Mouse (Mus musculus): ENCODE results near the gene P3h2.

Gene P3h2

GRCm38 (mm10) chr16:25977210-25977609 lies 128.4 kb downstream of the P3h2 start:
- DNase-seq = no peak

GRCm38 (mm10) chr16:25971285-25971684 lies 134.3 kb downstream of the P3h2 start:
- DNase-seq = no peak

- DNase-seq = no peak
Measured at GRCm38 (mm10) chr16:25970720-25971119, 134.9 kb downstream of the P3h2 start.

DNA sequence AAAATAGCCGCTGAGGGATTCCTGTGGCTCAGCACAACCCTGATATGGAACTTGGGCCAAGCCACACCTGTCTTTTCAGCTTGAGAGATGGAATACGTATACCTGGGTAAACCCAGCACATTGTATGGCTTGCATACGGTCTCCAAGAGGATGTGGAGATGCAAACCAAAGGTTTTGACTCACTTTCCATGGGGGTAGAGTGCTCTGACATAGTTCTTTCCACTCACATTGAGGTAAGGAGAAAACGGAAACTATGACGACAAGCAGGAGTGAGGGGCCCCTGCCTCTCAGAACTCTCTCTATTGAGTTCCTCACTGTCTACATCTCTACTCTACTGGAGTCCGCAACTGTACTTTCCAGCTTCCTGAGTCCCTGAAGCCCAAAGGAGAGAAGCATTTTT lies 135.4 kb downstream of the P3h2 start:
- no peak for DNase-seq

DNA sequence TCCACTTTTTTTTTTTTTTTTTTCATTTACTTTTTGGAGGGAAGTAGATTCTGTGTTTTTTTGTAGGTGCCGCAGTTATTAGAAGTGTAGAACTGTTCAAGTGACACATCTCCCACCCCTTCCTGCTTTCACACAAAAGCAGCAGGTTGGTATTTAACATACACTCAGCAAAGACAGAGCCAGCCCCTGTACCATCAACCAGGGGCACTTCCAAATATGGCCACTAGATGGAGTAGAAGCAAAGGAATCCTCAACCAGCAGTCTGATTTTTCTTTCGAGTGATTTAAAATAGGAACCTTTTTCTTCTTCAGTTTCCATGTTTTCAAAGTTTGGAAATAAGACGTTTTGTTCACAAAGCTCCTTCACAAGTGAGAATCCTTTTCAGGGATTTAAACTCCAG lies 138.3 kb downstream of the P3h2 start:
- DNase-seq = peak; percentile 35

- peak; percentile 41 for DNase-seq
Measured at GRCm38 (mm10) chr16:25963856-25964255, 141.7 kb downstream of the P3h2 start.

GRCm38 (mm10) chr16:25960345-25960744 lies 145.2 kb downstream of the P3h2 start:
- no peak for DNase-seq

- DNase-seq = no peak
Measured at GRCm38 (mm10) chr16:25959929-25960328, 145.7 kb downstream of the P3h2 start.

DNA sequence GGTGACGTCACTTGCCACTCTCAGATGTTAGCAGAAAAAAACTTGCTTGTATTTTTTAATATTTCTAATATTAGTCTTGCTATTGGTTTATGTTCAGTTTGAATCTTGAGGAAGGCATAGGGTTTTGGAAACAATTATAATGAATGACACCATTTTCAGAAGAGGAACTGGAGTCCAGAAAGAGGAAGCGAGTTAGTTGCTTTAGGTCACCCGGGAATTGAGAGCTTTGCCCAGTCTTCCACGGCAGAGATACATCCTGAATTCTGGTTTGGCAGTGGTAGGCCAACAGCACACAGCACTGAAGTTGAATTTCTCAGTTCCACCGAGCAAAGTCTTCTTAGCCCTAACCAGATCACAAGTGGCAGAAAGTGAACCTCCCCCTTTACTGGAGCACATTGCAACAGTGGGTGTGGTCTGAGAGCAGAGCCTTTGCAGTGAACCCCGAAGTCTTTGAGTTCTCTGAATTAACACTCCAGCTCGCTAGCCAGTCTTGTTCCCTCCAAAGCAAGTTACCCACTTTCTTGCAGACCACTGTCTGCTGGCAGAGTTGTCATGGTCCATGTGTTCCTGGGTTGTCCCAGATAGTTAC lies 146.8 kb downstream of the P3h2 start:
- no peak for DNase-seq

- no peak for DNase-seq
Measured at GRCm38 (mm10) chr16:25958213-25958612, 147.4 kb downstream of the P3h2 start.

DNA sequence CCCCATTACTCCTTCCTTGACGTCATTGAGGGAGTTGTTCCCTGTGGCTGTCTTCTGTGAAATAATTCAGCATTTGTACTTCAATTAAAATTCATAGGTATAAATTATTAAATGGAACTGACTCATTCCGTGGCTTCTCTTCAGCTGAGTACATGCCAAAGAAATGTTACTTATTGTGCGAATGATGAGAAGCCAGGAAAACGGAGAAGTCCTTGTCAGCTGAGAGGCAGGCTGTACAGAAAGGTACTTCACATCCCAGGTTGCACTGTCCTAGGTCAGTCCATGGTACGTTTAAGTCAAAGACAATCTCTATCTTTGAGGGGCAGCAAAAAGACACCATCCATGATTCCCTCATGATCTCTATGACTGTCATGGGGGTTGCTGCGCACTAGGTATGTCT lies 148.8 kb downstream of the P3h2 start:
- no peak for DNase-seq

GRCm38 (mm10) chr16:25954614-25955013 lies 151.0 kb downstream of the P3h2 start:
- no peak for DNase-seq

DNA sequence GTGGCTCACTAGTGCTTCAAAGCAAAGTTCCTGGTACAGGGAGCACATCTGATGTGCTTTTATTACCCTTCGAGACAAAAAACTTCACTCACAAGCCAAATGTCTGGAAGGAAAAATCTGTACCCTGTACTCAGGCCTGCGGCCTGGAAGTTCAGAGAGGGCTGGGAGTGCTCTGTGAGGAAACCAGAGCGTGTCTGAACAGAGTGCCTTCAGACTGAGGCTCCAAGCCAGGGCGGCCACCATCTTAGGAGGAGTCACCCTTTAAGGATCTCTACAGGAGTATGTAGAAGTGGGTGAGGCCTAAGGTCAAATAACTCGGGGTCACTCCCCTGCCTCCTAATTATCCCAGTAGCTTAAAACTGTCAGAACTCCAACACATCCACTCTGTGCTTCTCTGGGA lies 152.2 kb downstream of the P3h2 start:
- no peak for DNase-seq

GRCm38 (mm10) chr16:25952005-25952404 lies 153.6 kb downstream of the P3h2 start:
- no peak for DNase-seq

GRCm38 (mm10) chr16:25948067-25948466 lies 157.5 kb downstream of the P3h2 start:
- no peak for DNase-seq

- DNase-seq = peak; percentile 25
Measured at GRCm38 (mm10) chr16:25945151-25945955, 160.2 kb downstream of the P3h2 start.

GRCm38 (mm10) chr16:25942261-25942660 lies 163.3 kb downstream of the P3h2 start:
- no peak for DNase-seq

DNA sequence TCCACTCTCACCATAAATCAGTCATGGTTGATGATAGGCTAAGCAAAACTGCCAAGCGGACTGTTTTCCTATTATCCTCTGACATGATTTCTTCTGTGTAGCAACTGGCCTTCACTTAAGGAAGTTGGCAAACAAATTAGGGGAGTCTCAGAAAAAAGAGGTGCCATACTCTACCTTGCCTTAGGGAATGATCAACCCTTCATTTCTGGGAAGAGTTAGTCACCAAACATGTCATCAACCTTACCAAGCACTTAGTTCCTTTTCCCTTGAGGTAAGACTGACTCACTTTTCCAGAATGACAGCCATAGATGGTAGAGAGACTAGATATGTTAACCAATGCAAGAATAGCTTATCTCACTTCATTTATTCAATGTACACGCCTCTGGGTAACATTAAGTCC lies 171.4 kb downstream of the P3h2 start:
- no peak for DNase-seq

DNA sequence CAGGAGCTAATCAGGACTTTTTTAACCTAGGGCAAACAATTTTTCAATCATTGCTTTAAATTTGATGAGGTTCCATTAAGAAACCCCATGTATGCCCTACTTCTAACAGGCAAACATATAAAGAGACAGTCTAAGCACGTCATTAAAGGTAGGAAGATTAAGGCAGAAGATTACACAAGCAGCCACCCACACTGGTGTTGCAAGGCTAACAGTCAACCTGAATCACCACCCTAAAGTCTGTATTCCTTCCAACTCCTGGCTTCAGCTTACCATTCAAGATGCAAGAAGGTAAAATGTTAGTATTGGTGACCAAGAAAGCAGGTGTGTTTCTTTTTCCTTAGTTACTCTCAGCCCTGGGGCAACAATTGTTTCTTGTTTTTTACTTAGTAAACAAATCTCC lies 193.4 kb downstream of the P3h2 start:
- no peak for DNase-seq
